Mouse (Mus musculus) megakaryocyte, embryonic 14.5 days (primary cell): ENCODE measurements around the gene Slc17a7.

Source experiments
- FLI1 ChIP-seq: IDR thresholded peaks from 2 replicates; pipeline ENCODE4 v1.6.1; 2012; ENCODE audit warnings: low read length, inconsistent platforms, mixed read lengths
- GATA1 ChIP-seq: IDR thresholded peaks from 3 replicates; pipeline ENCODE4 v1.6.1; 2012; ENCODE audit warnings: mixed read lengths, low read length, inconsistent platforms, borderline replicate concordance

DNA sequence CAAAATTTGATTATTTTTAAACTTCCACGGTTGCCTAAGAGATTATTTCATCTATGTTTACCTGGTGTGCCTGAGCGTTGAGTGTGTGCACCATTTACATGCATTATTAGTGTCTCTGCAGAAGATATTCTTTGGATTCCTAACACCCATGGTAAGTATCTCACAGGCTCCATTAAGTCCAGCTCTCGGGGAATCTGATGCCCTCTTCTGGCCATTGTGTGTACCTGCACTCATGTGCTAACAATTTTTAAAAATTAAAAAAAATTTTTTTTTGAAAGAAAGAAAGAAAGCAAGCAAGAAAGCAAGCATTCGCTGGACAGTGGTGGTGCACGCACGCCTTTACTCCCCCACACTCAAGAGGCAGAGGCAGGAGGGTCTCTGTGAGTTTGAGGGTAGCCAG, 44.5 kb downstream of the Slc17a7 start:
- no peak for TF ChIP-seq GATA1
- no peak for TF ChIP-seq FLI1
